Mouse (Mus musculus): Measurements from ENCODE around the gene Cilp. TPM values are rescaled to one million over a fixed set of nuclear protein-coding genes. Genes with fewer than 3 reads are reported as not detected.
"Not testable (repeated sequence)": the region's sequence is repeated elsewhere in the genome, so short reads cannot be mapped to it uniquely, and the experiment has no call there.

Cilp gene
- total RNA-seq (2021) = 10 to 100 TPM; 13.6 to 24.2 TPM
- long read RNA-seq, experiment 1, full-length matches to known transcripts = 2 of 4 reads
- long read RNA-seq, experiment 1, partial matches to known transcripts = 0 of 4 reads
- long read RNA-seq, experiment 1, other reads (novel, unspliced or antisense) = 2 of 4 reads
- long read RNA-seq, experiment 2, full-length matches to known transcripts = 1 of 7 reads
- long read RNA-seq, experiment 2, partial matches to known transcripts = 1 of 7 reads
- long read RNA-seq, experiment 2, other reads (novel, unspliced or antisense) = 5 of 7 reads

DNA sequence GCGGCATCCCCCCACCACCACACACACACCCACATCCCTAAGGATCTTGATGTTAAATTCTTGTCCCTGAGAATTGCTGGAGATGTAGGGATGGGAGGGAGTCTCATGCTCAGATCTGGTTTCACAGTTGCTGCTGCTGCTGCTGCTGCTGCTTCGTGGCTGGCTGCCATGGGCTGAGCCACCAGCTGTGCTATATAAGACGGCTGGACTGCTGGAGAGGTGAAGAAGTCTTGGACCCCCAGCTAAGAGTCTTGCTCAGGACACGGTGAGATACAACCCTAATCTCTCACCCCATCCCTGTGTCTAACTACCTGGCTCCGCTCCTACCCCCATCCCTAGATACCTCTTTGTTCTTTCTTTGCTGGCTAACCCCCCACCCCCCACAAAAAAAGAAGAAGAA is at the start of gene Cilp:
Gene Cilp (plus strand): TSS at position 222 of the 400 bp plus-strand sequence.
- DNase-seq = no peak

DNA sequence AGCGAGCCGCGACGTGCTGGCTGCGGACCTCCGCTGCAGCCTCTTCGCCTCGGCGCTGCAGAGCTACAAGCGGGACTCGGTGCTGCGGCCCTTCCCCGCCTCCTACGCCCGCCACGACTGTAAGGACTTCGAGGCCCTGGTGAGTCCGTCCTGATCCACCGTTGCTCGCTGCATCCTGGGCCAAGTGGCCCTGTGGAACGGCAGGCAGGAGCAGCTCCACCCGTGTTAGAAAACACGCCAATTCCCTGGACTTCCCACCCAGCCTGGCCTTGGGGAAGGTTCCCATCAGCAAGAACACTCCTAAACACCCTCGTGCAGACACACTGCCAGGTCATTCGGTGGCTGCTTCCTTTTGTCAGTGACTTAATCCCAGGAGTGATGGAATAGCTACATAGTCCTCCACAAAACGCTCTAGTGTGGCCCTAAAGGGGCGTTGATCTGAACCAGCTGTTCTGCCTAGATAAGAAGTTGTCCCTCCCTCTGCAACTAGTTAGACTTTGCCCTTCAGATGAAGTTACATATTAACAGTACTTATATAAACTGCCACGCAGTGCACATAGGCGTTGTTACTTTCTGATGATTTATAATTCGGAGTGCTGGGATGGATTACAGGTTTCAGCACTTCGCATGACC is 49.4 kb upstream of the Cilp start:
- intact Hi-C loops (cut with DNase I) = no loop called here
- no peak for DNase-seq

More for the DNA sequence above, at the start of gene Cilp:
- intact Hi-C loops (cut with DNase I) = no loop called here

DNA sequence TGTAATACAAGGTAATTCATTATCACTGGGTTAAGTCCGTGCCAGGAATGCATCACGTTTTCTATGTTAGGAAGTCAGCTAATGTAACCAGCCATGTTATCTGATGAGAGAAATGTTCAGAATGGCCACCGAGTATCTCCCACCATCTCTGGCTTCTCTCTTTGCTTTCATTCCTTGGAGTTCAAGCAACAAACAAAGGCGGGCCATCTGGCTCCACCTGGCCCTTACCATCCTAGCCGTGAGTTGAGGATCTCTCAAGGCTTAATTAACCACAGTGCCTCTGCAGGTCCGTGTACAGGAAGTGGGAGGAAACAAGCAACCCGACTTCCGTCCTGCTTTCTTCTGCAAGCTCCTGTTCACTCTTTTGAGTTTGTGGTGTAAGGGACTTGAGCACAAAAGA is 48.0 kb upstream of the Cilp start:
- intact Hi-C loops (cut with DNase I) = no loop called here
- DNase-seq = no peak

DNA sequence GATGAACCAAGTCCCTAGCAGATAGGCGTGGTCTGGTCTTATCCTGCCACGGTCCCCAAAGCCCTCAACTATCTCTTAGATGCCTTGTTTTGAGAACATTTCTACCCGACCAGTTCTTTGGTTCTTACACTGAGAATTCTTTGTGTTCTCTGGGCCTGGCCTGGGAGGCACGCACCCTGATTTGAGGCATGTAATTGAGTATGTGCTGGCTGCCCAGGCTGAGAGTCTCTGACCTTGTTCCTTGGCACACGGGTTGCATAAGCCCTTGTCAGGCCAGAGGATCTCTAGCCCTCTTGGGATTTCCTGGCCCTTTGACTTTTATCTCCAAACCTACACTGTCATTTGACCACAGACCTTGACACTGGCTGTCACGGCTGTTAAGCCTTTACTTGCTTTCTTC is 47.3 kb upstream of the Cilp start:
- peak in 1 of 2 experiments; percentile 31 for DNase-seq
- intact Hi-C loops (cut with DNase I) = no loop called here

DNA sequence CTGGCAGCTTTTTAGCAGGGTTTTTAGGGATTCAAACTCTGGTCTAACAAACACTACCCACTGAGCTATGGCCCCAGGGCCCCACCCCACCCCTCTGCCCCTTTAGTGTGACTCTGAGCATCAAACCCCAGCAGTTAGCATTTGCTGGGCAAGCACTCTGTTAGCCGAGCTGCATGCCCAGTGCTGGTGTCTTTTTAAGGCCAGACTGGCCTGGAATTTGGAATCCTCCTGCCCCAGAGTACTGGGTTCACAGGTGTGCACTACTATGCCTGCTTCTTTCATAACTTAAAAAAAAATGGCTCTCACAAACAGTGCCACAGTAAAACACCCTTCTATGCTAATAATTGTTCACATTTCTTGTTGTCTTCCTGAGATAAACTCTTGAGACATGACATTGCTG is 46.1 kb upstream of the Cilp start:
- DNase-seq = no peak
- intact Hi-C loops (cut with DNase I) = no loop called here

DNA sequence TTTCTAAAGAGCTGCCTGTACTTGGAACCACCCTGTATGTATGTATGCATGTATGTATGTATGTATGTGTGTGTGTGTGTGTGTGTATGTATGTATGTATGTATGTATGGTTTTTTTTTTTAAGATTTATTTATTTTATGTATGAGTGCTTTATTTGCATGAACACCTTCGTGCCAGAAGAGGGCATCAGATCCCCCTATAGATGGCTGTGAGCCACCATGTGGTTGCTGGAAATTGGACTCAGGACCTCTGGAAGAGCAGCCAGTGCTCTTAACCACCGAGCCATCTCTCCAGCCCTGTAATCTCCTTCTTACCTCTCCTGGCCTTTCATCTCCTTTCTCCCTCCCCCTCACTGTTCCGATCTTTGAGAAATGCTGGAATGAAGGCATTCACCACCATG is 44.6 kb upstream of the Cilp start:
- intact Hi-C loops (cut with DNase I); DNase-seq: not testable (repeated sequence)

DNA sequence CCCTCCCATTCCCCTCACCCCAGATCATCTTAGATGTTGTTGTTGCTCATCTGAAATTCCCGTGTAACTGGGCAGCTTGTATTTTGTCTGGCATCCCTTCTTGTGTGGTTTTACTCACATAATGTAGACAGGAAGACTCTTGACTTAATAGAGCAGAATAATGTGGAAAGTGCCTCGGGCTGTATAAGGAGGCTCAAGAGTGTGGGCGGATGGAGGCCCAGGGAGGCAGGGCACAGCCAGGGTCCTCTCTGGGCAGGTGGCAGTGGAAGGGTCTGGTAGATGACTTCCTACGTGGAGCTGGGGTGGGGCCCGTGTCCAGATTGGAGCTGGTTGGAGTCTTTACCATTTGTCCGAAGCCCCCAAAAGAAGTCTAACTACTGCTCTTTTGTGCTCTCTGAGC is 41.1 kb upstream of the Cilp start:
- no peak for DNase-seq
- intact Hi-C loops (cut with DNase I) = no loop called here

DNA sequence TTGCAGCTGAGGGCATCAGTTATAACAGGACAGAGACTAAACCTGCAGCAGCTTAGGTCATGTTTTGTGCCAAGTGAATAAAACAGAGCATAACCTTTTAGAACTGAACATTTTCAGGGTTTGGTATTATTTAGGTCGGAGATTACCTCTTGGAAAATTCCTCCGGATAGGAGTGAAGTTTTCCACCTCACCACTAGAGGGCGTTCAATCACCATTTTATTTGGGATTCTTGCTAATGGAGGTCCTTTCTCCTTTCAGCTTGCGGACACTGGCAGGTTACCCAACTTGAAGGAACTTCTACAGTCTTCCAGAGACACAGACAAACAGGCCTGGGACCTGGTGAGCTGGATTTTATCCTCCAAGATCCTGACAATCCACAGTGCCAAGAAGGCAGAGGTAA is 39.2 kb upstream of the Cilp start:
- DNase-seq = no peak
- intact Hi-C loops (cut with DNase I) = loop anchor here (1.0 kb wide), 1 partner anchor 57 kb away; no protein-coding TSS in a partner anchor

DNA sequence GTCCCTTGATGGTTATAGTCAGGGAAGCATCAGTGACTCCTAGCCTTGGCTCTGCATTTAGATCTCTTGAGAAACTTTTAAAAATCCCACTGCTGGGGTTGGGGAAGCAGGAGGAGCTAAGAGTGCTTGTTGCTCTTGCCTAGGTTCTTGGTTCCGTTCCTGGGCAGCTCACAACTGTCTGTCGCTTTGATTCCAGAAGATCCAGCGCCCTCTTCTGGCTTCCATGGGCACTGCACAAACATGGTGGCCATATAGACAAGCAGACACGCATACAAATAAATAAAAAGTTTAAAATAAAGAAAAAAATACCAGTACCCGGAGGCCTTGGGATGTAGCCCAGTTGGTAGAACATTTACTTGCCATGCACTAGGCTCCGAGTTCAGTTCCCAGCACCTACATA is 34.7 kb upstream of the Cilp start:
- DNase-seq = no peak
- intact Hi-C loops (cut with DNase I) = loop anchor here (10.0 kb wide), 1 partner anchor 205 kb away; the partner anchor contains the start of gene Mtfmt

DNA sequence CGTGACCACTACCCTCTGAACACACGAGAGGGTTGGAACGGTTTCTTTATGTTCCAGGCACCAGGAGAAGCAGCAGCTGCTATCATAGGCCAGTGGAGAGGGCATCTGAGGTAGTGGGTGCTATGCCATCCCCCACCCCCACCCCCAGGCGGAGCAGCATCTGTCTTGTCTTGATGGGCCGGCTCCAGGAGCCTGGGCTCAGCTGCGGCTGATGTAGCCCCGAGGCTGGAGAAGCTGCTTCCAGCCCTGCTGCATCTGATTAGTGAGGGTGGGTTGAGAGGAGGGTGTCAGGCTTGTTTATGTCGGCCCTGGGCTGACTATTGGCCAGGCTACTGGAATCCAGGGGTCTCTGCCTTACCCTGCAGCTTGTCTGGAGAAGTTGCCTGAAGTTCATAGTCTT is 33.7 kb upstream of the Cilp start:
- intact Hi-C loops (cut with DNase I) = loop anchor here (10.0 kb wide), 1 partner anchor 204 kb away; the partner anchor contains the start of gene Mtfmt
- no peak for DNase-seq

DNA sequence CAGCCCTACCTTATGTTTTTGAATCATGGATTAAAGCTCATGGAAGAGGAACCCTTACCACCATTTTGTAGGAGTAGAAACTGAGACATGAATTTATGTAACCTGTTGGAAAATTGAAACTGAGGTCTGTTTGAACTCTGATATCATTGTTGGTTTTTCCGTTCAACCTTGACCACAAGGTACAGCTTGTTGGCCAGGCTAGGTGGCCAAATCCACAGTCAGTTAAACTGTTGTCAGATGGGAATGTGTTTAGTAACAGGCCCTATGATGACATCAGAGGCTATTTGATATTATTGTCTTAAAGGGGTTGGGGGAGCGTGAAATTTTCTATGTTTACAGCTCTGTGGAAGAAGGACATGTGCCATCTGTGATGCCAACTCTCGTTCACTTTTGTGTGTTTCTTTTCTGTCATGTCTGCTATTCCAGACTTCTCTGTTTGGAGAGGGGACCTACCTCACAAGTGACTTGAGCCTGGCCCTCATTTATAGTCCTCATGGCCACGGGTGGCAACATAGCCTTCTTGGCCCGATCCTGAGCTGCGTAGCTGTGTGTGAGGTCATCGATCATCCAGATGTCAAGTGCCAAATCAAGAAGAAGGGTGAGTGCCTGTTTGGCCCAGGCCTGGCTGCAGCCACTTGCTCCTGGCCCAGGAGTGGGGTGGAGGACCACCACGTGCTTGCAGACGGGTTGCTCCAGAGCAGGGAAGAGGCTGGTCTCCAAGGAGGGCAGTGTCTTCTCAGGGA is 31.6 kb upstream of the Cilp start:
- no peak for DNase-seq
- intact Hi-C loops (cut with DNase I) = loop anchor here (10.0 kb wide), 1 partner anchor 201 kb away; the partner anchor contains the start of gene Mtfmt

DNA sequence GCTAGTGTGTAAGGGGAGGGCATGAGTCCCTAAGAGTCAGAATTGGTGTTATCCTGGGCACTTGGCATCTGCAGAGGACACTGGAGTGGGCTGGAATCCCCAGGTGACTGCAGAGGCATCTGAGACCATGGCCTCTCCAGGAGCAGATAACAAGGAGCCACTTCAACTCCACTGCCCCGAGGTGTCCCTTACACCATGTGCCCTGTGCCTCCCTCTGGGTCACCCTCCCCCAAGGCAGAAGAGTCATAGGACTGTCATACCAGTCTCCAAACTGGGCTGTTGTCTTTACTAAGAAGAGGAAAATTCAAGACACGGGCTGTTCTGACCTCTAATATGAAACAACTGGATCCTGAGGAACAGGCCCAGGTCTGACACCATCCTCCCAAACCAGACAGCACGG is 30.2 kb upstream of the Cilp start:
- DNase-seq = no peak
- intact Hi-C loops (cut with DNase I) = loop anchor here (10.0 kb wide), 1 partner anchor 200 kb away; the partner anchor contains the start of gene Mtfmt

DNA sequence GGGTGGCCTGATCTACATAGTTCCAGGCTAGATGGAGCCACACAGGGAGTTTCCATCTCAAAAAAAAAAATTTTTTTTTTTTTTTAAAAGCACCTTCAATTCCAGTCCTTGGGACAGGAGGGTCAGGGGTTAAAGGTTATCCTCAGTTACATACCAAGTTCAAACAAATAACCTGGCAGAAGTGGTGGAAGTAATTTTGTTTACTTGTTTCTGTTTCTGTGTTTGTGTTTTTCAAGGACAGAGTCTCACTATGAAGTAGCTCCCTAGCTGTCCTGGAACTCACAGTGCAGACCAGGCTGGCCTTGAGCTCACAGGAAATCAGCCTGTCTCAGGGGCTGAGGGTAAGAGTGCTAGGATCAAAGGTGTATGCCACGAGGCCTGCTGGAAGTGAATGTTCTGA is 29.4 kb upstream of the Cilp start:
- intact Hi-C loops (cut with DNase I) = loop anchor here (10.0 kb wide), 1 partner anchor 199 kb away; the partner anchor contains the start of gene Mtfmt
- no peak for DNase-seq

DNA sequence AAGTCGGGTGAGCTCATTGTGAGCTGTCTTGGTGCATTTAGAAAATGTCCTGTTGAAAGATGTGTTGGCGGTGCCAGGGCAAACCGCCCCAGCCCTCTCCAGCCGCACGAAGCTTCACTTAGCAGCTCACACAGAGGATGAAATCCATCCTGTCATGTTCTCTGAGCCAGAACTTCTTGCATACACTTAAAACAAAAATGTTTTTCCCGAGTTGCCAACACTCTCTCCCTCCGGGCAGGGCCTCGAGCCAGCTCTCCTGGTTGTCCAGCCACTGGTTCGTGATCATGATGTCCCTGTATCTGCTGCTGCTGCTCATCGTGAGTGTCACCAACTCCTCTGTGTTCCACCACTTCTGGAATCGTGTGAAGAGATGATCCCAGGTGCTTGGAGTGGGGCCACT is 27.4 kb upstream of the Cilp start:
- intact Hi-C loops (cut with DNase I) = loop anchor here (10.0 kb wide), 1 partner anchor 197 kb away; the partner anchor contains the start of gene Mtfmt
- no peak for DNase-seq

DNA sequence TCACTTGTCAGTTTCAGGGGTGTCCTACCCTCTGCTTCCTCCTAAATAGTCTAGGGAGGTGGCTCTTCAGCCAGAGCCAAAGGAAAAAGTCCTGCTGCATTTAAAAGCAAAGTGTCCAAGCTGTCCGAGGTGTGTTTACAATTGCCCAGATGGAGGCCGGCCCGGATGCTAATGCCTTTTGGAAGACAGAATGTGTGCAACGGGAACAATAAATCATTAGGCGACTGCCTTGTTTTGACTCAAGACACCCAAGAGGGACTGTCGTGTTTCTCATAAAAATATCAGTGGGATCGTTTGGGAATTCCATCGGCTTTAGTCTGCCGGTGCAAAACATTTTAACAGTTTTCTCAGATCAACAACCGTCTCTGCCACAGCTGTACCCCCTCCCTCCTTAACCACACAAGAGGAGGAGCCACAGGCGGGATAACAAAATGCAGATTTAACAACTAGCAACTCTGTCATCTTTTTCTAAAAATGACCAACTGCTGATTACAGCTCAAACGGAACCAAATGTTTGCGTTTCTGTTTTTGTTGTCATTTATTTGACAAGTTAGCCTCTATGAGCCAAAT is 26.7 kb upstream of the Cilp start:
- intact Hi-C loops (cut with DNase I) = loop anchor here (10.0 kb wide), 1 partner anchor 197 kb away; the partner anchor contains the start of gene Mtfmt
- no peak for DNase-seq

DNA sequence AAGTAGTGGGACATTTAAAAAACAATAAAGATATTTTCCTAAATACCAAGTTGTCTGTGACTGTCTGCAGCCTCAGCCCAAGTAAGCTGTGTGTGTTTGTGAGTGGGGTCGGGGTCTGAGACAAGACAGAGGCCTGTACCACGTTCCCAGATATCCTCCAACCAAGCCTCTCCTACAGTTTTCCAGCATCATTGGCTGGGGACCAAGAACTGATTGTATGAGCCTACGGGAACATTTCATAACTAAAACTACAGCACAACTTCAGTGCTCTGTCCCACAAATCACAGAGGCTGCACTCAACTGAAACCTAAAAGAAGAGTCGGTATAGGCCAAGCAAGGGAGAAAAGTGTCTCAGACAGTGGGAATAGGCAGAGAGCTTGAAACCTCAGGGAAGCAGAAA is 25.8 kb upstream of the Cilp start:
- DNase-seq = no peak
- intact Hi-C loops (cut with DNase I) = loop anchor here (10.0 kb wide), 1 partner anchor 196 kb away; the partner anchor contains the start of gene Mtfmt

DNA sequence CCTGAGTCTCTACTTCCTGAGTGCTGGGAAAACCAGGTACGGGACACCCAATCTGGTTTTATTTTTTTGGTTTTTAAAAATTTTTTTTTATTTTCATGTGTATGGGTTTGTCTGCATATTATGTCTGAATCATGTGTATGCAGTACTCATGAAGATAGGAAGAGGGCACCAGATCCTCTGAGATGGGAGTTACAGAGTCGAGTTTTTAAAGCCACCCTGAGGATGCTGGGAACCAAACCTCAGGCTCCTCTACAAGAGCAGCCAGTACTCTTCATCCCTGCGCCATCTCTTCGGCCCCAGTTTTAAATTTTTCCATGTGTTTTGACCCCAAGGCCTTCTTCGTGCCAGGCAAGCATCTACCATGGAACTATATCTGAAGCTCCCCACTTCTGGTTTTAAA is 25.2 kb upstream of the Cilp start:
- intact Hi-C loops (cut with DNase I) = loop anchor here (10.0 kb wide), 1 partner anchor 195 kb away; the partner anchor contains the start of gene Mtfmt
- DNase-seq = no peak

DNA sequence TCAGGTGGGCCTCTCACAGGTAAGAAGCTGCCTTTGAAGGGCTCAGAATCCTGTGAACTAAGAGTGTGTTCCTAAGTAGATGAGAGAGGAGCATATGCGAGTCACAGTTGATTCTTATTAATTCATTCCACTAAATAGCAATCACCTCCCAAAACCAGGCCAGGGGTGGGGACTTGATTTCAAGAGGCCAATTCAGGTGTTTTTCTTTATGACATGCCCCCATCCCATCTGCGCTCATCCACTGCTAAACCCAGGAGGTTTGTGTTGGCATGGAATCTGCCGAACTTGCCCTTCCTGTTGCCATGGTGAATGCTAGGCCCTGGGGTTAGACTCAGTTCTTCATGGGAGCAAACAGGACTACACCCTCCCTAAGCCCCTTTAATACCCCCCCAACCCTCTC is 24.4 kb upstream of the Cilp start:
- intact Hi-C loops (cut with DNase I) = no loop called here
- no peak for DNase-seq

DNA sequence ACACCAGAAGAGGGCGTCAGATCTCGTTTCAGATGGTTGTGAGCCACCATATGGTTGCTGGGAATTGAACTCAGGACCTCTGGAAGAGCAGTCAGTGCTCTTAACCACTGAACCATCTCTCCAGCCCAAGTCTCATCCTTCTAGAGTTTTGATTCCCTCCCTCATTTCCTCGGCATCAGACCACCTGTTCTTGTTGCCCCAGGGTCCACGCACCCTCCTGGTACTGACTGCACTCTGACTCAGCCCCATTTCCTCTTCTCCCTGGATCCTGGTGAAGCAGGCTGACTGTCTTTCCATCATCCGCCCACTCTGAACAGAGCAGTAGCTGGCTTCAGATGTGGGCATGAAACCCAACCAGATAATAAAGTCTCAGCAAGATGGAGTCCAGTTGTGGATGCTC is 23.0 kb upstream of the Cilp start:
- intact Hi-C loops (cut with DNase I) = no loop called here

DNA sequence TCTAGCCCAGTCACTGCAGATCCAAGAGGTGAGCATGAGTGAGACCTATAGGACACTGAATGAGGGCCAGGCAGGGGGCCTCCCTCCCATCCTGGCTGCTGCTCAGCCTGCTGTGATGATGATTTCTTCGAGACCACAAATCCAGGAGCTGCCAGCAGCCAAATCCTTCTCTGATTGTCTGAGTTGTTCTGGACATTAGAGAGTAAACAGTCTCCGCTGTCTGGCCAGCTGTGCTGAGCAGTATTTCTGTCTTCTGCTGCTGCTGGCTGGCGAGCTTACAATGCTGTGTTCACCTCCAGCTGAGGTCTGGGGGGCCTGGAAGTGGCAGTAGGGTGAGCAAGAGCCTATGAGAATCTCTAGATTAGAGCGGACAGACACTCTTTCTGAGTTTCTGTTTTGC is 21.7 kb upstream of the Cilp start:
- no peak for DNase-seq

More for the DNA sequence above, 23.0 kb upstream of the Cilp start:
- DNase-seq = no peak

More for the DNA sequence above, 21.7 kb upstream of the Cilp start:
- intact Hi-C loops (cut with DNase I) = no loop called here

Data from gastrocnemius, postnatal 36 days (tissue).